Mouse (Mus musculus) C2C12 (cell line): ENCODE results near the gene Slc25a20.

Experiments used
- CEBPB ChIP-seq: IDR thresholded peaks from one replicate; pipeline ENCODE4 v1.6.1; 2011; ENCODE audit warnings: low read depth, mild to moderate bottlenecking, control low read depth, moderate library complexity
- CTCF ChIP-seq: IDR thresholded peaks from one replicate; pipeline ENCODE4 v1.5.1; 2011; ENCODE audit not compliant: control insufficient read depth, insufficient read depth, insufficient read length
- FOSL1 ChIP-seq: IDR thresholded peaks from one replicate; pipeline ENCODE4 v1.8.0; 2011; ENCODE audit warnings: mild to moderate bottlenecking, low read length; ENCODE audit not compliant: poor library complexity, insufficient read depth, severe bottlenecking
- MAX ChIP-seq: IDR thresholded peaks from one replicate; pipeline ENCODE4 v1.6.1; 2011; ENCODE audit warnings: mild to moderate bottlenecking, control low read depth
- MYOD1 ChIP-seq: IDR thresholded peaks from one replicate; pipeline ENCODE4 v1.6.1; 2011; ENCODE audit warnings: low read depth; ENCODE audit not compliant: control insufficient read depth, insufficient read length
- MYOG ChIP-seq: IDR thresholded peaks from one replicate; pipeline ENCODE4 v1.6.1; 2011; ENCODE audit not compliant: control insufficient read depth, insufficient read length; ENCODE audit errors: extremely low read depth
- USF1 ChIP-seq: IDR thresholded peaks from one replicate; pipeline ENCODE4 v1.6.1; 2011; ENCODE audit warnings: low read depth, mild to moderate bottlenecking, control low read depth, moderate library complexity

DNA sequence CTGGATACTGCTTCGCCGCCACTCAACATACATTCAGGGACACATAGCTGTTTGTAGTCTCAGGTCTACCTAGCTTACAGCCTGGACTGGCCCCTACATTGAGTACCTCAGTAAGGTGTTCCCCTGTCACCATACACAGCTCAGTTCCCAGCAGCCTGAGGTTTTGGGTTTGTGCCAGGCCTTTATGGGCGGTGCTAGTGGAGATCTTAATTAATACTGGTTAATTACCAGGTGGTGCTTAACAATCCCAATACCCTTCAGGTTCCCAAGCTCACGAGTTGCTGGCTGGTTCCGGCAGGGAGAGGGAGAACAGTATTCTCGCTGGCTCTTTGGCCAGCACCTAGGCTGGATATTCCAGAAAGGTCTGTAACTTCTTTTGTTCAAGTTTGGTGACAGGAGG is 29.0 kb downstream of the Slc25a20 start:
- TF ChIP-seq CTCF (no peak), CEBPB (no peak), FOSL1 (no peak), USF1 (no peak), MYOG (no peak), MAX (no peak), MYOD1 (no peak)
